Mouse (Mus musculus): ENCODE results near the gene Lrrc58.

Gene Lrrc58

DNA sequence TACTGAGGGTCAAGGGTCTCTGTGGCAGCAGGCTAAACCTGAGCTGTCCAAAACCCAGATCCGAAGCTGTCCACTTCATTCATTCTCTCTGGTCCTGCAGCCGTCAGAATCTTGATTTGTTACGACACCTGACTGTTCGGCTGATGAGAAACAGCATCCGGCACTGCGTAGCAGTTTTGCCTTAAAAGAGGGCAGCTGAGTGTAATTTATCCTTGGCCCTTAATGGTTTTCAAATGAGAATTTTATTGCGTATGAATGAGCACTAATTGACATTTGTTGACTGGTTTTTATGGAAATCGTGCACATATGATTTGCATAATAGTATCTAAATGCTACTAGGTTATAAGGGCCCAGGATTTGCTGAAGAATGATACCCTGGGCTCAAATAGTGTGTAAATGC is 69.1 kb downstream of the Lrrc58 start:
- no peak for TF ChIP-seq GATA4 (IDR thresholded peaks at IDR 0.05; ENCODE audit: insufficient replicate concordance, low read length)
